Mouse (Mus musculus) heart, postnatal 4 days (tissue): ENCODE data around the gene Arhgap21. TPM values are rescaled to one million over a fixed set of nuclear protein-coding genes. Genes with fewer than 3 reads are reported as not detected.

Experiments used
- DNase-seq: peaks from one replicate; pipeline ENCODE4 v3.0.0; 2021
- total RNA-seq, 2 experiments: library from RNA; stranded (reverse); gene quantifications; 2 replicates each; pipeline ENCODE4 v1.2.3; 2021

Arhgap21 gene
- total RNA-seq, 2 experiments from 2014 or later, result 138 to 140 TPM

- peak; percentile 51 for DNase-seq
Observed at GRCm38 (mm10) chr2:20894100-20894690, 74.5 kb downstream of the Arhgap21 start.

GRCm38 (mm10) chr2:20888751-20889150 is 79.9 kb downstream of the Arhgap21 start:
- DNase-seq, result no peak

- DNase-seq, result no peak
Observed at GRCm38 (mm10) chr2:20883288-20883687, 85.4 kb downstream of the Arhgap21 start.

- DNase-seq, result no peak
Observed at GRCm38 (mm10) chr2:20879877-20880605, 88.6 kb downstream of the Arhgap21 start.

GRCm38 (mm10) chr2:20874621-20875020 is 94.1 kb downstream of the Arhgap21 start:
- no peak for DNase-seq

- no peak for DNase-seq
Observed at GRCm38 (mm10) chr2:20869212-20869965, 99.3 kb downstream of the Arhgap21 start.

GRCm38 (mm10) chr2:20868052-20868451 is 100.6 kb downstream of the Arhgap21 start:
- DNase-seq, result no peak

- no peak for DNase-seq
Observed at GRCm38 (mm10) chr2:20865795-20866194, 102.9 kb downstream of the Arhgap21 start.

GRCm38 (mm10) chr2:20864569-20864968 is 104.1 kb downstream of the Arhgap21 start:
- no peak for DNase-seq

GRCm38 (mm10) chr2:20860756-20861155 is 107.9 kb downstream of the Arhgap21 start:
- no peak for DNase-seq

GRCm38 (mm10) chr2:20849346-20849745 is 119.3 kb downstream of the Arhgap21 start:
- DNase-seq, result no peak

GRCm38 (mm10) chr2:20831608-20832406 is 136.9 kb downstream of the Arhgap21 start:
- no peak for DNase-seq

GRCm38 (mm10) chr2:20830882-20831281 is 137.8 kb downstream of the Arhgap21 start:
- no peak for DNase-seq

GRCm38 (mm10) chr2:20826258-20826657 is 142.4 kb downstream of the Arhgap21 start:
- DNase-seq, result no peak

- DNase-seq, result no peak
Observed at GRCm38 (mm10) chr2:20818226-20818625, 150.5 kb downstream of the Arhgap21 start.

GRCm38 (mm10) chr2:20813986-20814385 is 154.7 kb downstream of the Arhgap21 start:
- DNase-seq, result no peak

GRCm38 (mm10) chr2:20811506-20811905 is 157.2 kb downstream of the Arhgap21 start:
- peak; percentile 47 for DNase-seq

GRCm38 (mm10) chr2:20801236-20801890 is 167.3 kb downstream of the Arhgap21 start:
- DNase-seq, result no peak
